21 mouse cellular contexts compared by ENCODE assay signal in the genomic region with DNA sequence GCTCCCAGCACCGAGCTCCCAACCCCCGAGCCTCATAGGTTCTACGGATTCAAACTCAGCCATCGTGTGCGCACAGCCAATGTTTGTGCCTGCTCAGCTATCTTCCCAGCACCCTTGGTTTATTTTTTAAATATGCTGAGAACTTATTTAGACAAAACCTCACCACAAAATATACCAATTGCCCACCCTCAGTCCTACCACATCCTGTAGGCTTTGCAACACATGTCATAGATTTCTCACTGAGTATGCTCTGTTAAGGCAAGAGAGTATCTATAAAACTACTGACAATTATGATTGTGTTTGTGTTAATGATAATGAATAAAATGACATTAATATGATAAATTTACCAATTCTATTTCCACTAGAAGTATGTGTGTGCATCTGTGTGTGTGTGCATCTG.
A peak's percentile ranks its signal among the peaks of the same experiment; 100 is the strongest.
DNase-seq lines count a peak whose midpoint lies in the region; TF ChIP-seq lines count a peak whose summit lies in the region.
"Had no signal": no experiment of that assay in that cellular context is flagged by ENCODE, and none has a peak within 500 bp of the region (broad histone marks: within the 10 kb centered on the region; RNA-seq: fewer than 3 reads in every experiment).

No protein-coding gene starts in this region.

- DNase-seq in thymus, postnatal 0 days (ENCODE audit: low spot score) = peak; percentile 36
- no peak for DNase-seq in thymus, adult 18-20 months
- DNase-seq in CH12.LX (ENCODE audit: extremely low read depth) = no peak
- DNase-seq in induced T-regulatory cell, adult 2 months (ENCODE audit: low read depth) = peak; percentile 43
- no peak for DNase-seq in urinary bladder, adult 2 months (ENCODE audit: low spot score)
- no peak for DNase-seq in cerebellum, postnatal 10 days
- DNase-seq in ovary, postnatal 14 days (ENCODE audit: low spot score) = no peak
- DNase-seq: adrenal gland, adult 2 months; adrenal gland, postnatal 25 days; cerebellum, adult 18-20 months; cerebellum, adult 9-11 months; embryo, embryonic 11 days; gastrocnemius, postnatal 36 days; heart, adult 2 months; kidney, adult 18-20 months had no signal

- H3K27me3 ChIP-seq in CH12.LX (replicated peaks) = no peaks in the 10 kb centered on the region
- H3K27me3 ChIP-seq: embryonic facial prominence, embryonic 15.5 days; heart, embryonic 12.5 days had no signal

- peak overlapping the region; percentile 19; the same call in 1 of the 2 replicates for H3K4me2 ChIP-seq in CH12.LX (ENCODE audit: insufficient read depth, low read depth, poor library complexity, severe bottlenecking)
- H3K4me2 ChIP-seq: embryonic facial prominence, embryonic 15.5 days; heart, embryonic 12.5 days; hindbrain, embryonic 14.5 days had no signal

- TF ChIP-seq RAD21 in CH12.LX (IDR thresholded peaks at IDR 0.05; ENCODE audit: low read depth, low read length) = no peak

- H3K9me3 ChIP-seq in CH12.LX (replicated peaks; ENCODE audit: low read length) = no peaks in the 10 kb centered on the region
- H3K9me3 ChIP-seq: embryonic facial prominence, embryonic 15.5 days; forebrain, embryonic 10.5 days; heart, embryonic 12.5 days; hindbrain, embryonic 10.5 days had no signal

- no peak for TF ChIP-seq CTCF in CH12.LX (conservative IDR thresholded peaks at IDR 0.05 in 1 of 2, IDR thresholded peaks at IDR 0.05 in 1 of 2; ENCODE audit: low read depth in 2 of 2, low read length in 2 of 2)

- no peak overlapping the region for H3K27ac ChIP-seq in CH12.LX (ENCODE audit: insufficient read depth, low read depth)
- H3K27ac ChIP-seq: embryonic facial prominence, embryonic 15.5 days; forebrain, embryonic 10.5 days; heart, adult 2 months; hindbrain, embryonic 10.5 days; hindbrain, embryonic 14.5 days had no signal

- H3K79me2 ChIP-seq in CH12.LX (replicated peaks; ENCODE audit: control insufficient read depth, extremely low read depth, insufficient read depth, poor library complexity, severe bottlenecking) = no peaks in the 10 kb centered on the region

- no peak for TF ChIP-seq EP300 in CH12.LX (IDR thresholded peaks at IDR 0.05; ENCODE audit: low read length)

- H3K4me3 ChIP-seq in CH12.LX (replicated peaks in 1 of 3; ENCODE audit: low read depth in 2 of 3, low read length in 2 of 3, poor library complexity in 1 of 3) = no peak overlapping the region
- H3K4me3 ChIP-seq: embryonic facial prominence, embryonic 15.5 days; erythroblast, embryonic 14.5 days; forebrain, embryonic 10.5 days; heart, adult 2 months; heart, embryonic 12.5 days; hindbrain, embryonic 10.5 days had no signal

- H3K4me1 ChIP-seq in CH12.LX (ENCODE audit: control insufficient read depth in 1 of 2, insufficient read depth in 2 of 2) = peaks cover 0 to 5% of the 10 kb centered on the region in 2 experiments; a peak in 2 of 4 replicates
- H3K4me1 ChIP-seq: embryonic facial prominence, embryonic 15.5 days; forebrain, embryonic 10.5 days; heart, embryonic 12.5 days; hindbrain, embryonic 10.5 days had no signal

- in situ Hi-C loops in CH12.LX (cut with MboI; ENCODE audit: low pct_ligation_motif_present, low pct_unique_long_range_greater_than_20kb, low sequenced_read_pairs) = no loop called here

- H3K36me3 ChIP-seq in CH12.LX (replicated peaks in 1 of 2; ENCODE audit: control insufficient read depth in 1 of 2, insufficient read depth in 1 of 2, low read length in 1 of 2) = no peaks in the 10 kb centered on the region
- H3K36me3 ChIP-seq: embryonic facial prominence, embryonic 15.5 days; forebrain, embryonic 10.5 days; heart, embryonic 12.5 days; hindbrain, embryonic 10.5 days had no signal

- H3K9ac ChIP-seq in CH12.LX (ENCODE audit: insufficient read depth, low read depth) = no peak overlapping the region
- H3K9ac ChIP-seq: embryonic facial prominence, embryonic 15.5 days; heart, embryonic 12.5 days; hindbrain, embryonic 14.5 days had no signal

- no peak for TF ChIP-seq POLR2A in CH12.LX (IDR thresholded peaks at IDR 0.05; ENCODE audit: low read depth, low read length)

- dilution Hi-C loops in CH12.LX (cut with MboI; ENCODE audit: extremely low pct_ligation_motif_present, extremely low pct_unique_long_range_greater_than_20kb, low sequenced_read_pairs) = no loop called here

TF ChIP-seq in CH12.LX, 34 proteins besides CTCF, POLR2A, EP300 and RAD21:
- TF ChIP-seq IRF4 (IDR thresholded peaks at IDR 0.05; ENCODE audit: low read depth, low read length) (no peak), TBP (conservative IDR thresholded peaks at IDR 0.05; ENCODE audit: low read depth, low read length) (no peak), JUN (IDR thresholded peaks at IDR 0.05; ENCODE audit: insufficient read depth, low read depth, low read length) (no peak), CHD2 (IDR thresholded peaks at IDR 0.05; ENCODE audit: low read length) (no peak), ZNF384 (IDR thresholded peaks at IDR 0.05; ENCODE audit: low read depth, low read length) (no peak), MAX (IDR thresholded peaks at IDR 0.05; ENCODE audit: low read length) (no peak), JUND (conservative IDR thresholded peaks at IDR 0.05; ENCODE audit: low read depth, low read length) (no peak), PAX5 (IDR thresholded peaks at IDR 0.05; ENCODE audit: low read length) (no peak), POLR2AphosphoS2 (IDR thresholded peaks at IDR 0.05; ENCODE audit: low read depth, low read length) (no peak), RCOR1 (conservative IDR thresholded peaks at IDR 0.05; ENCODE audit: low read depth, low read length) (no peak)

Comparison
In these comparisons a context has a peak if more than half of its experiments do, and no peak if none do; other contexts are left out.
1. DNase-seq: peak in thymus, postnatal 0 days (single experiment) and induced T-regulatory cell, adult 2 months (single experiment); none in thymus, adult 18-20 months (0 of 2), CH12.LX (single experiment), urinary bladder, adult 2 months (single experiment), cerebellum, postnatal 10 days (0 of 2) and ovary, postnatal 14 days (single experiment).